Mouse (Mus musculus) spleen, postnatal 36 days (tissue): ENCODE results near the gene Pga5.

Source experiments
- DNase-seq, 2 experiments: peaks; one replicate each; pipeline ENCODE4 v3.0.0; 2022; ENCODE audit warnings: low spot score in 2 of 2, mixed read lengths in 1 of 2

Gene Pga5

GRCm38 (mm10) chr19:10702125-10702524, 24.3 kb upstream of the Pga5 start:
- DNase-seq = no peak

- no peak for DNase-seq
Measured at GRCm38 (mm10) chr19:10701013-10701726, 23.3 kb upstream of the Pga5 start.

- no peak for DNase-seq
Measured at GRCm38 (mm10) chr19:10699851-10700250, 22.0 kb upstream of the Pga5 start.

- peak in 1 of 2 experiments; percentile 26 for DNase-seq
Measured at GRCm38 (mm10) chr19:10698131-10698991, 20.5 kb upstream of the Pga5 start.

GRCm38 (mm10) chr19:10695801-10696200, 17.9 kb upstream of the Pga5 start:
- no peak for DNase-seq

- DNase-seq = peak; percentile 31 to 50
Measured at GRCm38 (mm10) chr19:10693926-10694682, 16.2 kb upstream of the Pga5 start.

GRCm38 (mm10) chr19:10692361-10692760, 14.5 kb upstream of the Pga5 start:
- no peak for DNase-seq

GRCm38 (mm10) chr19:10691660-10692059, 13.8 kb upstream of the Pga5 start:
- no peak for DNase-seq

- DNase-seq = no peak
Measured at GRCm38 (mm10) chr19:10691121-10691520, 13.2 kb upstream of the Pga5 start.

- no peak for DNase-seq
Measured at GRCm38 (mm10) chr19:10690336-10690735, 12.5 kb upstream of the Pga5 start.

GRCm38 (mm10) chr19:10689470-10690166, 11.7 kb upstream of the Pga5 start:
- DNase-seq = no peak

GRCm38 (mm10) chr19:10688537-10689352, 10.9 kb upstream of the Pga5 start, which contains the start of gene Vps37c:
Gene Vps37c (plus strand): TSS chr19:10688735.
- DNase-seq = peak; percentile 85 to 90

- DNase-seq = no peak
Measured at GRCm38 (mm10) chr19:10685727-10686126, 7.9 kb upstream of the Pga5 start.

- no peak for DNase-seq
Measured at GRCm38 (mm10) chr19:10685081-10685480, 7.2 kb upstream of the Pga5 start.

- DNase-seq = no peak
Measured at GRCm38 (mm10) chr19:10681571-10681970, 3.7 kb upstream of the Pga5 start.

- no peak for DNase-seq
Measured at GRCm38 (mm10) chr19:10678772-10679067, 849 bp upstream of the Pga5 start.

GRCm38 (mm10) chr19:10676656-10677055, 1.2 kb downstream of the Pga5 start:
- DNase-seq = no peak

- no peak for DNase-seq
Measured at GRCm38 (mm10) chr19:10673275-10673674, 4.6 kb downstream of the Pga5 start.

- no peak for DNase-seq
Measured at GRCm38 (mm10) chr19:10671854-10672417, 5.9 kb downstream of the Pga5 start.

- no peak for DNase-seq
Measured at GRCm38 (mm10) chr19:10671319-10671718, 6.6 kb downstream of the Pga5 start.
